Mouse (Mus musculus) bone marrow, adult 2 months (tissue): ENCODE measurements around the gene Tbx10.

Source experiments
- CTCF ChIP-seq: fragments of 200-500 bp; IDR thresholded peaks from 2 replicates; pipeline ENCODE4 v1.5.1; 2011; ENCODE audit warnings: low read length, control low read depth; ENCODE audit not compliant: control insufficient read depth, insufficient read depth
- POLR2A ChIP-seq: fragments of 200-500 bp; IDR thresholded peaks from 2 replicates; pipeline ENCODE4 v1.6.1; 2011; ENCODE audit warnings: low read depth, mild to moderate bottlenecking, control low read depth, low read length, borderline replicate concordance; ENCODE audit not compliant: control insufficient read depth

- TF ChIP-seq CTCF (no peak), POLR2A (no peak)
Observed at GRCm38 (mm10) chr19:3955033-3955432, 37.5 kb upstream of the Tbx10 start.
